Mouse (Mus musculus): ENCODE measurements around the gene Thsd7b. TPM values are rescaled to one million over a fixed set of nuclear protein-coding genes. Genes with fewer than 3 reads are reported as not detected.

Thsd7b gene
- polyA plus RNA-seq, 1 experiment from 2014 or later, result 3.3 TPM

- 65% methylated on average over 4 of the region's 4 CpGs for WGBS
- no peak overlapping the region for H3K4me3 ChIP-seq (ENCODE audit: low read depth, low read length)
- no peaks in the 10 kb centered on the region for H3K36me3 ChIP-seq (ENCODE audit: control insufficient read depth, insufficient read depth, low read length)
- no peaks in the 10 kb centered on the region for H3K4me1 ChIP-seq (ENCODE audit: control insufficient read depth, insufficient read depth, low read length)
- H3K4me2 ChIP-seq, result no peak overlapping the region
- no peak overlapping the region for H3K27ac ChIP-seq (ENCODE audit: low read depth, low read length)
- no peak overlapping the region for H3K9ac ChIP-seq (ENCODE audit: low read length)
- H3K9me3 ChIP-seq (ENCODE audit: control insufficient read depth, low read length), result no peaks in the 10 kb centered on the region
- DNase-seq (ENCODE audit: low spot score, missing footprints) (peak; percentile 54), ATAC-seq (ENCODE audit: low FRiP score) (no peak)
- H3K27me3 ChIP-seq (ENCODE audit: control insufficient read depth, insufficient read depth, low read length), result no peaks in the 10 kb centered on the region
These were observed 601.3 kb downstream of the Thsd7b start for GRCm38 (mm10) chr1:129874355-129874754.

- H3K4me3 ChIP-seq (ENCODE audit: low read depth, low read length), result no peak overlapping the region
- H3K4me1 ChIP-seq (ENCODE audit: control insufficient read depth, insufficient read depth, low read length), result no peaks in the 10 kb centered on the region
- peak; percentile 35 for DNase-seq (ENCODE audit: low spot score, missing footprints)
- H3K4me2 ChIP-seq, result no peak overlapping the region
- H3K9me3 ChIP-seq (ENCODE audit: control insufficient read depth, low read length), result no peaks in the 10 kb centered on the region
- H3K36me3 ChIP-seq (ENCODE audit: control insufficient read depth, insufficient read depth, low read length), result no peaks in the 10 kb centered on the region
- WGBS, result 69% methylated on average over 1 of the region's 1 CpGs
- no peaks in the 10 kb centered on the region for H3K27me3 ChIP-seq (ENCODE audit: control insufficient read depth, insufficient read depth, low read length)
- H3K27ac ChIP-seq (ENCODE audit: low read depth, low read length), result no peak overlapping the region
- no peak for ATAC-seq (ENCODE audit: low FRiP score)
- H3K9ac ChIP-seq (ENCODE audit: low read length), result no peak overlapping the region
These were observed 614.8 kb downstream of the Thsd7b start for GRCm38 (mm10) chr1:129887861-129888260.

GRCm38 (mm10) chr1:129898121-129898520 is 625.0 kb downstream of the Thsd7b start:
- WGBS, result 84% methylated on average over 5 of the region's 5 CpGs
- H3K27ac ChIP-seq (ENCODE audit: low read depth, low read length), result no peak overlapping the region
- H3K4me3 ChIP-seq (ENCODE audit: low read depth, low read length), result no peak overlapping the region
- H3K4me1 ChIP-seq (ENCODE audit: control insufficient read depth, insufficient read depth, low read length), result no peaks in the 10 kb centered on the region
- no peaks in the 10 kb centered on the region for H3K9me3 ChIP-seq (ENCODE audit: control insufficient read depth, low read length)
- no peak overlapping the region for H3K9ac ChIP-seq (ENCODE audit: low read length)
- no peaks in the 10 kb centered on the region for H3K36me3 ChIP-seq (ENCODE audit: control insufficient read depth, insufficient read depth, low read length)
- H3K4me2 ChIP-seq, result no peak overlapping the region
- DNase-seq (ENCODE audit: low spot score, missing footprints), result peak; percentile 23
- ATAC-seq (ENCODE audit: low FRiP score), result no peak
- no peaks in the 10 kb centered on the region for H3K27me3 ChIP-seq (ENCODE audit: control insufficient read depth, insufficient read depth, low read length)

- 52% methylated on average over 4 of the region's 4 CpGs for WGBS
- no peaks in the 10 kb centered on the region for H3K27me3 ChIP-seq (ENCODE audit: control insufficient read depth, insufficient read depth, low read length)
These were observed 642.4 kb downstream of the Thsd7b start for GRCm38 (mm10) chr1:129915484-129915883.

GRCm38 (mm10) chr1:129917568-129917967 is 644.5 kb downstream of the Thsd7b start:
- Histone ChIP-seq H3K27ac (ENCODE audit: low read depth, low read length) (no peak overlapping the region), H3K9me3 (ENCODE audit: control insufficient read depth, low read length) (no peaks in the 10 kb centered on the region), H3K9ac (ENCODE audit: low read length) (no peak overlapping the region), H3K4me3 (ENCODE audit: low read depth, low read length) (no peak overlapping the region), H3K36me3 (ENCODE audit: control insufficient read depth, insufficient read depth, low read length) (no peaks in the 10 kb centered on the region), H3K4me1 (ENCODE audit: control insufficient read depth, insufficient read depth, low read length) (no peaks in the 10 kb centered on the region), H3K27me3 (ENCODE audit: control insufficient read depth, insufficient read depth, low read length) (no peaks in the 10 kb centered on the region), H3K4me2 (no peak overlapping the region)
- DNase-seq (ENCODE audit: low spot score, missing footprints), result no peak
- no peak for ATAC-seq (ENCODE audit: low FRiP score)
- WGBS, result 98% methylated on average over 1 of the region's 1 CpGs

More at GRCm38 (mm10) chr1:129915484-129915883, 642.4 kb downstream of the Thsd7b start:
- Histone ChIP-seq H3K4me1 (ENCODE audit: control insufficient read depth, insufficient read depth, low read length) (no peaks in the 10 kb centered on the region), H3K4me3 (ENCODE audit: low read depth, low read length) (no peak overlapping the region), H3K9me3 (ENCODE audit: control insufficient read depth, low read length) (no peaks in the 10 kb centered on the region), H3K27ac (ENCODE audit: low read depth, low read length) (no peak overlapping the region), H3K4me2 (no peak overlapping the region), H3K36me3 (ENCODE audit: control insufficient read depth, insufficient read depth, low read length) (no peaks in the 10 kb centered on the region), H3K9ac (ENCODE audit: low read length) (no peak overlapping the region)
- ATAC-seq (ENCODE audit: low FRiP score) (no peak), DNase-seq (ENCODE audit: low spot score, missing footprints) (no peak)

GRCm38 (mm10) chr1:129919385-129919784 is 646.3 kb downstream of the Thsd7b start:
- Histone ChIP-seq H3K9me3 (ENCODE audit: control insufficient read depth, low read length) (no peaks in the 10 kb centered on the region), H3K4me1 (ENCODE audit: control insufficient read depth, insufficient read depth, low read length) (no peaks in the 10 kb centered on the region), H3K27ac (ENCODE audit: low read depth, low read length) (no peak overlapping the region), H3K36me3 (ENCODE audit: control insufficient read depth, insufficient read depth, low read length) (no peaks in the 10 kb centered on the region), H3K9ac (ENCODE audit: low read length) (no peak overlapping the region), H3K27me3 (ENCODE audit: control insufficient read depth, insufficient read depth, low read length) (no peaks in the 10 kb centered on the region), H3K4me3 (ENCODE audit: low read depth, low read length) (no peak overlapping the region), H3K4me2 (no peak overlapping the region)
- DNase-seq (ENCODE audit: low spot score, missing footprints) (peak; percentile 84), ATAC-seq (ENCODE audit: low FRiP score) (peak; percentile 35; the same call in 1 of the 2 replicates)
- WGBS, result 75% methylated on average over 1 of the region's 1 CpGs

- no peak for DNase-seq (ENCODE audit: low spot score, missing footprints)
- Histone ChIP-seq H3K9ac (ENCODE audit: low read length) (no peak overlapping the region), H3K36me3 (ENCODE audit: control insufficient read depth, insufficient read depth, low read length) (no peaks in the 10 kb centered on the region), H3K27ac (ENCODE audit: low read depth, low read length) (no peak overlapping the region), H3K4me3 (ENCODE audit: low read depth, low read length) (no peak overlapping the region), H3K9me3 (ENCODE audit: control insufficient read depth, low read length) (no peaks in the 10 kb centered on the region), H3K4me1 (ENCODE audit: control insufficient read depth, insufficient read depth, low read length) (no peaks in the 10 kb centered on the region), H3K27me3 (ENCODE audit: control insufficient read depth, insufficient read depth, low read length) (no peaks in the 10 kb centered on the region), H3K4me2 (no peak overlapping the region)
- no peak for ATAC-seq (ENCODE audit: low FRiP score)
- WGBS, result 89% methylated on average over 2 of the region's 2 CpGs
These were observed 657.9 kb downstream of the Thsd7b start for GRCm38 (mm10) chr1:129931003-129931402.

GRCm38 (mm10) chr1:129943116-129943515 is 670.0 kb downstream of the Thsd7b start:
- Histone ChIP-seq H3K9me3 (ENCODE audit: control insufficient read depth, low read length) (no peaks in the 10 kb centered on the region), H3K27ac (ENCODE audit: low read depth, low read length) (no peak overlapping the region), H3K9ac (ENCODE audit: low read length) (no peak overlapping the region), H3K36me3 (ENCODE audit: control insufficient read depth, insufficient read depth, low read length) (no peaks in the 10 kb centered on the region), H3K4me1 (ENCODE audit: control insufficient read depth, insufficient read depth, low read length) (no peaks in the 10 kb centered on the region), H3K4me3 (ENCODE audit: low read depth, low read length) (no peak overlapping the region), H3K4me2 (no peak overlapping the region), H3K27me3 (ENCODE audit: control insufficient read depth, insufficient read depth, low read length) (no peaks in the 10 kb centered on the region)
- no peak for ATAC-seq (ENCODE audit: low FRiP score)
- no peak for DNase-seq (ENCODE audit: low spot score, missing footprints)
- WGBS, result 69% methylated on average over 9 of the region's 9 CpGs

GRCm38 (mm10) chr1:129947026-129947425 is 673.9 kb downstream of the Thsd7b start:
- WGBS, result 83% methylated on average over 4 of the region's 4 CpGs
- DNase-seq (ENCODE audit: low spot score, missing footprints) (no peak), ATAC-seq (ENCODE audit: low FRiP score) (no peak)

More at GRCm38 (mm10) chr1:129947026-129947425, 673.9 kb downstream of the Thsd7b start:
- no peak overlapping the region for H3K9ac ChIP-seq (ENCODE audit: low read length)
- no peaks in the 10 kb centered on the region for H3K27me3 ChIP-seq (ENCODE audit: control insufficient read depth, insufficient read depth, low read length)
- H3K9me3 ChIP-seq (ENCODE audit: control insufficient read depth, low read length), result no peaks in the 10 kb centered on the region
- no peak overlapping the region for H3K4me2 ChIP-seq
- no peaks in the 10 kb centered on the region for H3K4me1 ChIP-seq (ENCODE audit: control insufficient read depth, insufficient read depth, low read length)
- H3K36me3 ChIP-seq (ENCODE audit: control insufficient read depth, insufficient read depth, low read length), result no peaks in the 10 kb centered on the region
- H3K27ac ChIP-seq (ENCODE audit: low read depth, low read length), result no peak overlapping the region
- no peak overlapping the region for H3K4me3 ChIP-seq (ENCODE audit: low read depth, low read length)

Measured in midbrain, embryonic 11.5 days (tissue).